In genomic region chr7:45481374-45481927, GRCm38 (mm10) we compare ENCODE assay signal across 7 mouse cellular contexts. TPM values are rescaled to one million over a fixed set of nuclear protein-coding genes. Genes with fewer than 3 reads are reported as not detected.
DNase-seq lines count a peak whose midpoint lies in the region; ATAC-seq lines count a peak whose summit lies in the region.

Tulp2 (plus strand) TSS chr7:45481877.

- H3K4me3 ChIP-seq in forebrain, embryonic 12.5 days (replicated peaks) = no peak within 1 kb of the TSS
- no peak within 1 kb of the TSS for H3K4me3 ChIP-seq in hindbrain, embryonic 15.5 days

- no peak within 1 kb of the TSS for H3K4me2 ChIP-seq in forebrain, embryonic 12.5 days
- no peak within 1 kb of the TSS for H3K4me2 ChIP-seq in hindbrain, embryonic 15.5 days

- no peaks in the 10 kb centered on the region for H3K9me3 ChIP-seq in forebrain, embryonic 12.5 days
- no peaks in the 10 kb centered on the region for H3K9me3 ChIP-seq in hindbrain, embryonic 15.5 days

- H3K36me3 ChIP-seq in forebrain, embryonic 12.5 days (replicated peaks) = no peaks in the 10 kb centered on the region
- H3K36me3 ChIP-seq in hindbrain, embryonic 15.5 days = no peaks in the 10 kb centered on the region

- no peak within 1 kb of the TSS for H3K9ac ChIP-seq in forebrain, embryonic 12.5 days
- H3K9ac ChIP-seq in hindbrain, embryonic 15.5 days = no peak within 1 kb of the TSS

- WGBS in forebrain, embryonic 12.5 days = 51% methylated on average over 15 of the region's 15 CpGs
- WGBS in hindbrain, embryonic 15.5 days = 60% methylated on average over 11 of the region's 15 CpGs

- H3K27me3 ChIP-seq in forebrain, embryonic 12.5 days = no peaks in the 10 kb centered on the region
- no peaks in the 10 kb centered on the region for H3K27me3 ChIP-seq in hindbrain, embryonic 15.5 days

- no peak within 1 kb of the TSS for H3K27ac ChIP-seq in forebrain, embryonic 12.5 days
- H3K27ac ChIP-seq in hindbrain, embryonic 15.5 days (replicated peaks) = no peak within 1 kb of the TSS

- peak; percentile 73 for DNase-seq in CD4-positive, CD25-positive, alpha-beta regulatory T cell, adult 2 months (ENCODE audit: low read depth, low spot score)
- DNase-seq in Muller cell, postnatal 12 days (ENCODE audit: inconsistent ontology term) = peak; percentile 50
- DNase-seq in left cerebral cortex, postnatal 14 days (ENCODE audit: low spot score in 2 of 2) = peak; percentile 70 to 79
- DNase-seq in right cerebral cortex, postnatal 25 days = peak; percentile 45

- intact Hi-C loops in left cerebral cortex, postnatal 14 days (cut with DNase I) = no loop called here

- H3K4me1 ChIP-seq in forebrain, embryonic 12.5 days = no peaks in the 10 kb centered on the region
- no peaks in the 10 kb centered on the region for H3K4me1 ChIP-seq in hindbrain, embryonic 15.5 days (replicated peaks)

- ATAC-seq in forebrain, embryonic 12.5 days (ENCODE audit: low FRiP score) = peak; percentile 87
- ATAC-seq in hindbrain, embryonic 15.5 days (ENCODE audit: low FRiP score, low read depth) = peak; percentile 83; the same call in 1 of the 2 replicates
- peak; percentile 87 for ATAC-seq in megakaryocyte, adult 5-6 weeks (ENCODE audit: poor library complexity, severe bottlenecking)

RNA-seq across cellular contexts. Expression of gene Tulp2, which starts in this region (rescaled TPM):
- polyA plus RNA-seq in forebrain, embryonic 12.5 days (2016; fragmentation: Nextera tagmentation; extraction: Ambion mirVana) = 0.29 and 0.34 TPM in 2 replicates
- polyA plus RNA-seq in hindbrain, embryonic 15.5 days (2015; fragmentation: Nextera tagmentation; extraction: Ambion mirVana) = 0.13 and 0.30 TPM in 2 replicates
- not detected for total RNA-seq in left cerebral cortex, postnatal 14 days (2021)
- total RNA-seq in megakaryocyte, adult 5-6 weeks (2015) = not detected in 2 replicates
- total RNA-seq in megakaryocyte, adult 5-6 weeks (2017) = not detected in 2 replicates

Comparison
In these comparisons a context has a peak if more than half of its experiments do, and no peak if none do; other contexts are left out.
1. Peak in ATAC-seq in forebrain, embryonic 12.5 days; RNA of the gene not detected or under 1 TPM.
2. Peak in ATAC-seq in hindbrain, embryonic 15.5 days; RNA of the gene not detected or under 1 TPM.
3. Peak in DNase-seq in left cerebral cortex, postnatal 14 days; RNA of the gene not detected or under 1 TPM.
4. Peak in ATAC-seq in megakaryocyte, adult 5-6 weeks; RNA of the gene not detected or under 1 TPM.